Mouse (Mus musculus): Measurements from ENCODE around the gene Pla1a. TPM values are rescaled to one million over a fixed set of nuclear protein-coding genes. Genes with fewer than 3 reads are reported as not detected.
A peak's percentile ranks its signal among the peaks of the same experiment; 100 is the strongest.

The Pla1a gene
- total and polyA plus RNA-seq, 2 experiments from 2014 or later = 1.0 to 1.7 TPM

DNA sequence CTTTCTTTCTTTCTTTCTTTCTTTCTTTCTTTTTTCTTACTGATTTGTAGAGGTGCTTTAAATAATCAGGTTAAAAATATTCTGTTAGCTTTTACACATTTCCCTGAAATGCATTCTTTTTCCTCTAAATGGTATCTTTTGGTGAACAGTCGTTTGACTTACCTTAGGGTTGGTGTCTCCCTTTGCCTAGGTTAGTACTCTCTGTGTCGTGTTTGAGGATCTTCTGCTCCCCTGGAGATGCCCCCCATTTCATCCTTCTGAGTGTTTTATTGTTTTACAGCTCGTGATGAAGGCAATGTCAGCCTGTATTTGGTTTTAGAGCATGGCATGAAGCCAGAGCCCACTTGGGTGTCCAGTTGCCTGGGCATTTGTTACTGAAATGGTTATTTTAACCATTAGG, 53.5 kb downstream of the Pla1a start:
- no peak for DNase-seq (ENCODE audit: low spot score)
- no peak overlapping the region for H3K27ac ChIP-seq
- H3K36me3 ChIP-seq (ENCODE audit: insufficient read depth, low read length) = no peaks in the 10 kb centered on the region
- no peaks in the 10 kb centered on the region for H3K27me3 ChIP-seq (ENCODE audit: insufficient read depth, low read length)
- no peak overlapping the region for H3K4me2 ChIP-seq (ENCODE audit: low read depth, low read length)
- 43% methylated on average over 3 of the region's 3 CpGs for WGBS
- H3K9ac ChIP-seq (replicated peaks; ENCODE audit: low read length) = no peak overlapping the region
- no peak overlapping the region for H3K4me3 ChIP-seq (ENCODE audit: low read length)
- TF ChIP-seq CTCF (IDR thresholded peaks at IDR 0.05; ENCODE audit: low read depth) = no peak
- no peak for ATAC-seq
- H3K4me1 ChIP-seq (ENCODE audit: insufficient read depth, low read length) = no peaks in the 10 kb centered on the region
- H3K9me3 ChIP-seq (ENCODE audit: low read length) = no peaks in the 10 kb centered on the region

DNA sequence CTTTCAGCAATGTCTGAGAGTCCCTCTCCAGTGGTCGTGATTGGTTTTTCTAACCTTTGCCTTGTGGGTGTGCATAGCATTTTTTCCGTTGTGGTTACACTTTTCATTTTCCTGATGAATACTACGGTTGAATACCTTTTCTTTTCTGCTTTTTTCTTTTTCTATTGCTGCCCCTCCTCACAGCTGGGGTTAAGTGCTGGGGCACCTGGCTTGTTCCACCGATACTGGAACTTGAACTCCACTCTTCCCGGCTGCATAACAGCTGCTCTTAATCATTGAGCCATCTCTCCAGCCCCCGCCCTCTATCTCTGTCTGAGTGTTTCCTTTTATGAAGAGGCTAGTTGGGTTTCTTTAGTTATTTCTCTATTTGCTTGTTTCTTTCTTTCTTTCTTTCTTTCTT, 53.9 kb downstream of the Pla1a start:
- no peak overlapping the region for H3K4me3 ChIP-seq (ENCODE audit: low read length)
- WGBS = 72% methylated on average over 6 of the region's 6 CpGs
- H3K27me3 ChIP-seq (ENCODE audit: insufficient read depth, low read length) = no peaks in the 10 kb centered on the region
- no peak for ATAC-seq
- TF ChIP-seq CTCF (IDR thresholded peaks at IDR 0.05; ENCODE audit: low read depth) = no peak
- no peaks in the 10 kb centered on the region for H3K4me1 ChIP-seq (ENCODE audit: insufficient read depth, low read length)
- no peak overlapping the region for H3K9ac ChIP-seq (replicated peaks; ENCODE audit: low read length)
- no peak overlapping the region for H3K27ac ChIP-seq
- no peak overlapping the region for H3K4me2 ChIP-seq (ENCODE audit: low read depth, low read length)
- no peaks in the 10 kb centered on the region for H3K9me3 ChIP-seq (ENCODE audit: low read length)
- no peak for DNase-seq (ENCODE audit: low spot score)
- no peaks in the 10 kb centered on the region for H3K36me3 ChIP-seq (ENCODE audit: insufficient read depth, low read length)

- no peak overlapping the region for H3K4me2 ChIP-seq (ENCODE audit: low read depth, low read length)
- 81% methylated on average over 6 of the region's 6 CpGs for WGBS
- H3K27me3 ChIP-seq (ENCODE audit: insufficient read depth, low read length) = no peaks in the 10 kb centered on the region
- H3K9me3 ChIP-seq (ENCODE audit: low read length) = no peaks in the 10 kb centered on the region
- no peak for TF ChIP-seq CTCF (IDR thresholded peaks at IDR 0.05; ENCODE audit: low read depth)
- ATAC-seq = no peak
- H3K36me3 ChIP-seq (ENCODE audit: insufficient read depth, low read length) = no peaks in the 10 kb centered on the region
- no peak overlapping the region for H3K9ac ChIP-seq (replicated peaks; ENCODE audit: low read length)
- no peaks in the 10 kb centered on the region for H3K4me1 ChIP-seq (ENCODE audit: insufficient read depth, low read length)
- H3K27ac ChIP-seq = no peak overlapping the region
- H3K4me3 ChIP-seq (ENCODE audit: low read length) = no peak overlapping the region
- no peak for DNase-seq (ENCODE audit: low spot score)
Observed at GRCm38 (mm10) chr16:38378591-38378990, 54.4 kb downstream of the Pla1a start.

- ATAC-seq (no peak), DNase-seq (ENCODE audit: low spot score) (no peak)
- Histone ChIP-seq H3K4me2 (ENCODE audit: low read depth, low read length) (no peak overlapping the region), H3K27me3 (ENCODE audit: insufficient read depth, low read length) (no peaks in the 10 kb centered on the region), H3K9me3 (ENCODE audit: low read length) (no peaks in the 10 kb centered on the region), H3K36me3 (ENCODE audit: insufficient read depth, low read length) (no peaks in the 10 kb centered on the region), H3K9ac (replicated peaks; ENCODE audit: low read length) (no peak overlapping the region), H3K4me1 (ENCODE audit: insufficient read depth, low read length) (no peaks in the 10 kb centered on the region), H3K27ac (no peak overlapping the region), H3K4me3 (ENCODE audit: low read length) (no peak overlapping the region)
- no peak for TF ChIP-seq CTCF (IDR thresholded peaks at IDR 0.05; ENCODE audit: low read depth)
- WGBS = 82% methylated on average over 6 of the region's 6 CpGs
Observed at GRCm38 (mm10) chr16:38377546-38377945, 55.4 kb downstream of the Pla1a start.

DNA sequence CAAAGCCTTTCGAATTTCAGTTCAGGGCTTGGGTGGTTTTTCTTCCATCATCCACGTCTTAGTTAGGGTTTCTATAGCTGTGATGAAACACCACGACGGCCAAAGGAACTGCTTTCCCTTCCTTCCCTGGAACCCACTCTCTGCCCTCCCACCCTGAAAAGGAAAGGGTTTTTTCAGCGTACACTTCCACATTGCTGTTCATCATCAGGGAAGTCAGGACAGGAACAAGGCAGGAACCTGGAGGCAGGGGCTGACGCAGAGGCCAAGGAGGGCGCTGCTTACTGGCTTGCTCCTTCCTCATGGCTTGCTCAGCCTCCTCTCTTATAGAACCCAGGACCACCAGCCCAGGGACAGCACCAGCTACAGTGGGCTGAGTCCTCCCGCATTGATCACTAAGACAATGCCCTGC, 56.1 kb downstream of the Pla1a start:
- Histone ChIP-seq H3K36me3 (ENCODE audit: insufficient read depth, low read length) (no peaks in the 10 kb centered on the region), H3K4me1 (ENCODE audit: insufficient read depth, low read length) (no peaks in the 10 kb centered on the region), H3K27ac (peak overlapping the region; percentile 13), H3K27me3 (ENCODE audit: insufficient read depth, low read length) (no peaks in the 10 kb centered on the region), H3K4me3 (ENCODE audit: low read length) (peak overlapping the region; percentile 13; the same call in 1 of the 2 replicates), H3K9ac (replicated peaks; ENCODE audit: low read length) (no peak overlapping the region), H3K9me3 (ENCODE audit: low read length) (no peaks in the 10 kb centered on the region), H3K4me2 (ENCODE audit: low read depth, low read length) (peak overlapping the region; percentile 42)
- ATAC-seq = peak; percentile 61
- no peak for TF ChIP-seq CTCF (IDR thresholded peaks at IDR 0.05; ENCODE audit: low read depth)
- WGBS = 42% methylated on average over 8 of the region's 8 CpGs
- no peak for DNase-seq (ENCODE audit: low spot score)

- no peaks in the 10 kb centered on the region for H3K36me3 ChIP-seq (ENCODE audit: insufficient read depth, low read length)
- ATAC-seq = peak; percentile 93
- peak overlapping the region; percentile 42 for H3K4me2 ChIP-seq (ENCODE audit: low read depth, low read length)
- H3K27ac ChIP-seq = peak overlapping the region; percentile 13
- peak; percentile 66 for TF ChIP-seq CTCF (IDR thresholded peaks at IDR 0.05; ENCODE audit: low read depth)
- H3K9ac ChIP-seq (replicated peaks; ENCODE audit: low read length) = peak overlapping the region; percentile 34; the same call in 1 of the 2 replicates
- no peaks in the 10 kb centered on the region for H3K27me3 ChIP-seq (ENCODE audit: insufficient read depth, low read length)
- 14% methylated on average over 17 of the region's 17 CpGs for WGBS
- DNase-seq (ENCODE audit: low spot score) = peak; percentile 84
- peak overlapping the region; percentile 13; the same call in 1 of the 2 replicates for H3K4me3 ChIP-seq (ENCODE audit: low read length)
- H3K9me3 ChIP-seq (ENCODE audit: low read length) = no peaks in the 10 kb centered on the region
- H3K4me1 ChIP-seq (ENCODE audit: insufficient read depth, low read length) = no peaks in the 10 kb centered on the region
Observed at GRCm38 (mm10) chr16:38376163-38376840, 56.6 kb downstream of the Pla1a start.

- H3K9ac ChIP-seq (replicated peaks; ENCODE audit: low read length) = no peak overlapping the region
- no peaks in the 10 kb centered on the region for H3K27me3 ChIP-seq (ENCODE audit: insufficient read depth, low read length)
- no peaks in the 10 kb centered on the region for H3K9me3 ChIP-seq (ENCODE audit: low read length)
- no peak for TF ChIP-seq CTCF (IDR thresholded peaks at IDR 0.05; ENCODE audit: low read depth)
- no peaks in the 10 kb centered on the region for H3K36me3 ChIP-seq (ENCODE audit: insufficient read depth, low read length)
- no peak overlapping the region for H3K4me3 ChIP-seq (ENCODE audit: low read length)
- H3K4me2 ChIP-seq (ENCODE audit: low read depth, low read length) = no peak overlapping the region
- H3K4me1 ChIP-seq (ENCODE audit: insufficient read depth, low read length) = no peaks in the 10 kb centered on the region
- no peak for DNase-seq (ENCODE audit: low spot score)
- WGBS = 88% methylated on average over 7 of the region's 7 CpGs
- ATAC-seq = no peak
- H3K27ac ChIP-seq = no peak overlapping the region
Observed at GRCm38 (mm10) chr16:38375182-38375581, 57.8 kb downstream of the Pla1a start.
